Mouse (Mus musculus) kidney, embryonic 14.5 days (tissue): ENCODE measurements around the gene Sirt2. TPM values are rescaled to one million over a fixed set of nuclear protein-coding genes. Genes with fewer than 3 reads are reported as not detected.

ENCODE experiments used
- ATAC-seq: fragments of 200-750 bp; cut with Nextera tagmentation; 2 replicates; pipeline ENCODE4 v1.8.0; 2017; ENCODE audit warnings: moderate number of reproducible peaks, mild to moderate bottlenecking, moderate TSS enrichment, moderate library complexity; ENCODE audit not compliant: low FRiP score, low TSS enrichment
- H3K27ac ChIP-seq: fragments of 300-500 bp; sonication (generic); 2 replicates; pipeline ENCODE4 v1.5.1; 2014; ENCODE audit warnings: low read depth, mild to moderate bottlenecking, low read length, moderate library complexity, mixed read lengths
- H3K27me3 ChIP-seq: fragments of 300-500 bp; sonication (generic); 2 replicates; pipeline ENCODE4 v1.6.1; 2014; ENCODE audit warnings: mild to moderate bottlenecking, low read length; ENCODE audit not compliant: control insufficient read depth, insufficient read depth
- H3K36me3 ChIP-seq: fragments of 300-500 bp; sonication (generic); 2 replicates; pipeline ENCODE4 v1.6.1; 2014; ENCODE audit warnings: low read length, mixed read lengths; ENCODE audit not compliant: control insufficient read depth, insufficient read depth
- H3K4me1 ChIP-seq: fragments of 300-500 bp; sonication (generic); 2 replicates; pipeline ENCODE4 v1.6.1; 2014; ENCODE audit warnings: low read length, mixed read lengths; ENCODE audit not compliant: control insufficient read depth, insufficient read depth
- H3K4me2 ChIP-seq: fragments of 300-500 bp; sonication (generic); replicated peaks from 2 replicates; pipeline ENCODE4 v1.6.1; 2014; ENCODE audit warnings: low read depth, mild to moderate bottlenecking, low read length
- H3K4me3 ChIP-seq: fragments of 300-500 bp; sonication (generic); 2 replicates; pipeline ENCODE4 v1.5.1; 2014; ENCODE audit warnings: mild to moderate bottlenecking, low read length
- H3K9ac ChIP-seq: fragments of 300-500 bp; sonication (generic); 2 replicates; pipeline ENCODE4 v1.6.1; 2014; ENCODE audit warnings: low read depth, mild to moderate bottlenecking, low read length, moderate library complexity
- H3K9me3 ChIP-seq: fragments of 300-500 bp; sonication (generic); 2 replicates; pipeline ENCODE4 v1.6.1; 2016; ENCODE audit warnings: low read length; ENCODE audit not compliant: control insufficient read depth
- WGBS: fragments of 180-500 bp; shearing (Covaris S2); extraction: QIAGEN DNeasy Blood & Tissue Kit; methylation state at CpG from one replicate; pipeline ENCODE4 v1.1.7; 2014; 5-methylcytosine and 5-hydroxymethylcytosine counted together
- polyA plus RNA-seq: library from polyadenylated mRNA; unstranded; fragments of >200 nt; fragmentation: Nextera tagmentation; extraction: Ambion mirVana; gene quantifications from 2 replicates; pipeline ENCODE4 v1.2.1, GENCODE M21; 2014

The Sirt2 gene
- polyA plus RNA-seq, 1 experiment from 2014 or later, result 56.7 TPM

DNA sequence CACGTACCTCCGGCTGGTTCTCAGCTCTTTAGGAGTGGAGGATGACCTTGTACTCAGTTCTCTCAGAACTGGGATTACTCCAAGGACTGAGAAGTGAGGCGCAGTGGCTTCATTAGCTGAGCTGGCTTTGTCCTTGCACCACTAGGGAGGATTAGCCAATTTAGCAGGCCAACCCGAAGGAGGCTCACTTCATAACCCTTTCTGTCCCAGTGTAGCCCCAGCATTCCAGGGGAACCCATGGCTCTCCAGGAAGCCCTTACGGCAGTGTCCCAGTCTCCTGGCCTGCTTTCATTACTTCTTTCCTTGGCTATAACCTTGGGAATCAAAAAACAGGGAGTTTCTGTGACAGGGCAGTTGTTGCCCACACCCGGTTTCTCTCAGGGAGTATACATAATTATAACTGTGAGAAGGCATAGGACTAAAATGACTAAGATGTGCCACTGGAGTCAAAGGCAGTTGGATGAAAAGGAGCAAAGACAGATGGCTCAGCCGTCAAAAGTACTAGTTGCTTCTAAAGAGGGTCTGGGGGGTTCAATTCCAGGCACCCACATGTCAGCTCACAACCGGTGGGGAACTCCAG is 41.2 kb downstream of the Sirt2 start:
- Histone ChIP-seq H3K4me3 (peak overlapping the region; percentile 80), H3K4me2 (peak overlapping the region; percentile 79), H3K9me3 (no peaks in the 10 kb centered on the region), H3K27me3 (no peaks in the 10 kb centered on the region), H3K4me1 (peaks cover 31% of the 10 kb centered on the region), H3K9ac (peak overlapping the region; percentile 93; the same call in 1 of the 2 replicates), H3K36me3 (peaks cover 10% of the 10 kb centered on the region), H3K27ac (peak overlapping the region; percentile 100)
- 41% methylated on average over 7 of the region's 8 CpGs for WGBS
- no peak for ATAC-seq

DNA sequence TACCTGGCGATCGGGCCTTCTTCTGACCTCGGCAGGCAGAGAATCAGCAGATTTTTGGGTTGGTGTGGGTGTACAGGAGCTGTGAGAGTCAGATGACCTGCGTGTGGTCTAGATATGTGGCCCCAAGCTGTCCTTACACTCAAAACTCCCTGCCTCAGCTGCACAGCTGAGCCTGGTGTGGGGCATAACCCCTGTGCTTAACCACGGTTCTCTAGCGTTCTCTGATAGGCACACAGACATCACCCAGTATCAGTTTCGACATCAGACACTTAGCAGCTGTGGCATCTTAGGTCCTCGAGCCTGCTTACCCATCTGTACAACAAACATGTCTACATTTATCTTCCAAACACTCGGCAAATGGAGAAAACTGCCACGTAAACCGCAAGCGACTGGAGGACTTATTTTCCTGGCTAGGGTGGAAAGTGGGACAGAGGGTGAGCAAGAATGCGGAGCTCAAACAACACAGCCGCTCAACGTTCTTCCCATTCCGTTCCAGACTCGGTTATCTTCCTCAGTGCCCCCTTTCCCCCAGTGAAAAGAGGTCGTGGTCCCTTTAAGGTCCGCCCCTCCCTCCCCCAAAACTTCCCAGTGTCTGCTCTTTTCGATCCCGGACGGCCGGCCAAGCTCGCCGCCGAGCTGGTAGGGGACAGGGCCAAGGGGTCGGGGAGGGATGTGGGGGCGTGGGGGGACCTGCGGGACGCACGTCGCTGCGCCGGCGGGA is 41.8 kb downstream of the Sirt2 start, which contains the start of gene Hnrnpl:
Gene Hnrnpl (plus strand): TSS at position 321 of the 721 bp plus-strand sequence.
- H3K36me3 ChIP-seq, result peaks cover 17% of the 10 kb centered on the region
- H3K9ac ChIP-seq, result peak within 1 kb of the TSS; percentile 93
- peak within 1 kb of the TSS; percentile 80 for H3K4me3 ChIP-seq
- H3K27ac ChIP-seq, result peak within 1 kb of the TSS; percentile 100
- no peaks in the 10 kb centered on the region for H3K27me3 ChIP-seq
- no peaks in the 10 kb centered on the region for H3K9me3 ChIP-seq
- H3K4me1 ChIP-seq, result peaks cover 31% of the 10 kb centered on the region
- whole genome bisulfite sequencing, result 3% methylated on average over 35 of the region's 35 CpGs
- peak within 1 kb of the TSS; percentile 79 for H3K4me2 ChIP-seq
- peak; percentile 18 for ATAC-seq

DNA sequence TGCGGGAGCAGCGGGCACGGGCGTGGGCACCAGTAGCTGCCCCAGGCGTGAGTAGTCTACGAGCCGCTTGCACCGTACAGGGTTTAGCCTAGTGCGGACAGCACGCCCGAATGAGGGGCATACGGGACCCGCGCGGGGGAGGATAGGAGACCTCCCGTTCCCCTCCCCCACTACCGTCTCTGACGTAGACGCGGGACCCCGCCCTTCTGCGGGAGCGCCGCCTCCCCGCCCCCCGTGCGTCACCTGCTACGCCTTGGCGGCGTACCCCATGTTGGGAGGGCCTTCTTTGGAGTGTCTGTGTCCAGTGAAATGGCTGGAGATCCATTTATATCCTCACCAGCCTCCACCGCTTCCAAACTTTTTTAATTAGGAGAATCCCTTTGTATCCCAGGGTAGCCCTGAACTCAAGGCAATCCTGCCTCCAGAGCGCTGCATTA is 42.4 kb downstream of the Sirt2 start:
- H3K27me3 ChIP-seq, result no peaks in the 10 kb centered on the region
- peak overlapping the region; percentile 79 for H3K4me2 ChIP-seq
- ATAC-seq, result peak; percentile 75
- under 1% methylated on average over 30 of the region's 32 CpGs for WGBS
- peak overlapping the region; percentile 80 for H3K4me3 ChIP-seq
- peaks cover 23% of the 10 kb centered on the region for H3K36me3 ChIP-seq
- peaks cover 31% of the 10 kb centered on the region for H3K4me1 ChIP-seq
- no peaks in the 10 kb centered on the region for H3K9me3 ChIP-seq
- peak overlapping the region; percentile 100 for H3K27ac ChIP-seq
- H3K9ac ChIP-seq, result peak overlapping the region; percentile 93

DNA sequence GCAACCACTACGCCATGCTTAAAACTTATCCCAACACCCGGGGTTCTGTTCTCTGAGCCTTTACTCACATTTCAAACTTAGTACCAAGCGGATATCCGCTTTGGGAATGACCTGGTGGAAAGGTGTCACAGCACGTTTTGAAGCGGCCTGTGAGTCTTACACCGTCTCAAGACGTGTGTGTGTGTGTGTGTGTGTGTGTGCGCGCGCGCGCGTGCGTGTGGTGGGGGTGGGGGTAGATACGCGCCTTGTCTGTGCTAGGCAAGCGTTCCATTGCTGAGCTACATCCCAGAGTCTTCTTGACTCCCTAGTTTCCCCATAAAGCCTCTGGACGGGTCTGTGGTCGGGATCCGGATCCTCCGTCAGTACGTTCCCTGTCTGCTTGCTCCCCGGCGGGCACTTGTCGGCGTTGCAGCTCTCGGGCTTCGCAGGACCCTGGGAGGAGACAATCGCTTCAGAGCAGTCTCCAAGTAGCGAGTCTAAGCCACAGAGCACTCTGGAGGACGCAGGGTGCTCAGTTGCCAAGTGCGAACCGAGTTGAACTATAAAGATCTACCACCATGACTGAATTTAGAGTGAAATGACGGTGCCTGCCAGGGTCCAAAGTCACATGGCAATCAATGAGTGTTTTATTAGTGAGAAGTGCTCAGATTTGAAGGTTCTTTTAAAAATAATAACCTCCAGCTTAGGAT is 43.0 kb downstream of the Sirt2 start:
- Histone ChIP-seq H3K4me1 (peaks cover 32% of the 10 kb centered on the region), H3K4me3 (peak overlapping the region; percentile 80), H3K27me3 (no peaks in the 10 kb centered on the region), H3K9ac (peak overlapping the region; percentile 93), H3K4me2 (peak overlapping the region; percentile 79), H3K27ac (peak overlapping the region; percentile 100), H3K9me3 (no peaks in the 10 kb centered on the region), H3K36me3 (peaks cover 28% of the 10 kb centered on the region)
- under 1% methylated on average over 35 of the region's 35 CpGs for WGBS
- peak; percentile 9 for ATAC-seq

DNA sequence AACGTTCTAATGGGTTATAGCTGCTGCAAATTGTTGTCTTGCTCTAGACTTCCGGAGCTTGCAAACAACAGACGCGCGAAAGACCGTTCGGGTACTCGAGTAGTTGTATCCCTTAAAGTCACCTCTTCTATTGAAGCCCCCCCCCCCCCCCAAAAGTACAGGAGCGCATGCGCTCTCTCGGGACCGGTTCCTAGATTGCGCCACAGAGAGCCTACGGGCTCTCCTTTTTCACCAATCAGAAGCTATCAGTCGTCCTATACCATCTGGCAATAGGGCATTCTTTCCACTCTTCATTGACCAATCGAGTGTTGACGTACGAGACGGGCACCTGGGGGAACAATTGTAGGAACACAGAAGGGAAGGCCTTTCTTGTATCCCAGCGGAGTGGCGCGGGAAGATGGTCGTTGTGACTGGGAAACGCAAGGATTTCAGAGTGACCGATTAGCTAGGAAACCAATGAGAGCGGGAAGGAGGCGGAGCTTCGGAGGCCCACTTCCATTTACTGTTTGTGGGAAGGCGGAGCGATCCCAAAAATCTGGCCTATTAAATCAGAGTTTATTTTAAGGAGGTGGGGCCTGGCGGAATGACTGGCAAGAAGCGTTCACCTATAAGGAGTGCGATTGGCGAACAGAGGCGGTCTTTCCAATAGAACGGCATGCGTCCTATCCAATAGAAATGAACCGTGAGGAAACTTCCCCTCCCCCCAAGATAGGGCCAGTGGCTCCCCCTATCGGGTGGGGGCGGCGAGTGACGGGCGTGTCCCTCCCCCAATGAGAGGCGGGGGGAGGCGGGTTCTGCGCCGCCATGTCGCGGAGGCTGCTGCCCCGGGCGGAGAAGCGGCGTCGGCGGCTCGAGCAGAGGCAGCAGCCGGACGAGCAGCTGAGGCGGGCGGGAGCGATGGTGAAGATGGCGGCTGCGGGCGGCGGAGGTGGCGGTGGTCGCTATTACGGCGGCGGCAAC is 43.9 kb downstream of the Sirt2 start:
- no peaks in the 10 kb centered on the region for H3K9me3 ChIP-seq
- peak; percentile 91 for ATAC-seq
- peak overlapping the region; percentile 91 for H3K4me3 ChIP-seq
- peaks cover 38% of the 10 kb centered on the region for H3K4me1 ChIP-seq
- peaks cover 37% of the 10 kb centered on the region for H3K36me3 ChIP-seq
- peak overlapping the region; percentile 79 for H3K4me2 ChIP-seq
- peak overlapping the region; percentile 99 for H3K9ac ChIP-seq
- peak overlapping the region; percentile 100 for H3K27ac ChIP-seq
- WGBS, result under 1% methylated on average over 69 of the region's 70 CpGs
- H3K27me3 ChIP-seq, result no peaks in the 10 kb centered on the region

DNA sequence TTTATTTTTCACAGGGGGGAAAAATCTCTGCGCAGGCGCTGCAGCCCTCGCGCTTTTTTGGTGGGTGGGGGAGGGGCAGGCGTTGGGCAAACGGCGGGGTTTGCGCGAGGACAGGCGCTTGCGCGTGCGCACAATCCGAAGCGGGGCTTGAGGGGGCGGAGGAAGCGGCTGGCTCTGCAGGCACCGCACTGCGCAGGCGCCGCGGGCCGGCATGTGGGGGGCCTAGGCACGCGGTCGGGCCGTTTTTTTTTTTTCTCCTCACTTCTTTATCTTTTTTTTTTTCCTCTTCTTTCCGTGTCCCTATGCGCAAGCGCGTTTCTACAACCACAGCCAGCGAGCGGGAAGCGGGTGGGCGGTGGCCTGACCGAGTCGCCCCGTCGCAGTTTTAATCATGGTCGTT is 44.7 kb downstream of the Sirt2 start:
- Histone ChIP-seq H3K36me3 (peaks cover 45% of the 10 kb centered on the region), H3K9ac (peak overlapping the region; percentile 99), H3K4me2 (peak overlapping the region; percentile 91), H3K27ac (peak overlapping the region; percentile 99), H3K27me3 (no peaks in the 10 kb centered on the region), H3K4me3 (peak overlapping the region; percentile 91), H3K9me3 (no peaks in the 10 kb centered on the region), H3K4me1 (peaks cover 41% of the 10 kb centered on the region)
- peak; percentile 44 for ATAC-seq
- under 1% methylated on average over 38 of the region's 40 CpGs for WGBS

DNA sequence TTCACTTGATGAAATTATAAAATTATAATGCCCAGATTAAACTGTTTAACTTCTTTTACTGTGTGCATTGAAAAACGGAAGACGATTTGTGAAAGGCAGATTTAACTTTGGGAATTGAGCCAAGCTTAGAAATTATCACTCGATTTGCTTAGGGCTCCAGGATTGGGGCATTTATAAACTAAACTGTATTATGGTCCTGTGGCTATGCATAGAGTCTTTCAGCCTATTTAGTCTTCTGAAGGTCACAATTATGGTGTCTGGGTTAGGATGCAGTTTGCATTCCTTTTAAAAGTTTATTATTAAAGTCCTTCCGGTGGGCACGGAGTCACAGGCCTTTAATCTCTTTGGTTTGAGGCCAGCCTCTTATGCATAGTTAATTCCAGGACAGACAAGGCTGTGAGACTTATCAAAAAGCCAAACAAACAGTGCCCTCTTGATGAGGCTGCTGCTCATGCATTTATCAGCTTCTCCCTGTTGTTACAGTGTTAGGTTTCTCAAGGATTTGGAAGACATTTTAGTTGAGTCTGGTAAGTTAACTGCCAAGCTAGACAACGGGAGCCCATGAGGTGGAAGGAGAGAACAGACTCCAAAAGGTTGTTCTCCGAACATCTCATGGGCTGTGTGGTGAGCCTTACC is 45.2 kb downstream of the Sirt2 start:
- H3K4me1 ChIP-seq, result peaks cover 45% of the 10 kb centered on the region
- peak overlapping the region; percentile 99 for H3K9ac ChIP-seq
- peaks cover 51% of the 10 kb centered on the region for H3K36me3 ChIP-seq
- H3K27me3 ChIP-seq, result no peaks in the 10 kb centered on the region
- ATAC-seq, result no peak
- H3K4me3 ChIP-seq, result peak overlapping the region; percentile 91
- peak overlapping the region; percentile 99 for H3K27ac ChIP-seq
- no peaks in the 10 kb centered on the region for H3K9me3 ChIP-seq
- peak overlapping the region; percentile 91 for H3K4me2 ChIP-seq
- WGBS, result 4% methylated on average over 7 of the region's 7 CpGs

DNA sequence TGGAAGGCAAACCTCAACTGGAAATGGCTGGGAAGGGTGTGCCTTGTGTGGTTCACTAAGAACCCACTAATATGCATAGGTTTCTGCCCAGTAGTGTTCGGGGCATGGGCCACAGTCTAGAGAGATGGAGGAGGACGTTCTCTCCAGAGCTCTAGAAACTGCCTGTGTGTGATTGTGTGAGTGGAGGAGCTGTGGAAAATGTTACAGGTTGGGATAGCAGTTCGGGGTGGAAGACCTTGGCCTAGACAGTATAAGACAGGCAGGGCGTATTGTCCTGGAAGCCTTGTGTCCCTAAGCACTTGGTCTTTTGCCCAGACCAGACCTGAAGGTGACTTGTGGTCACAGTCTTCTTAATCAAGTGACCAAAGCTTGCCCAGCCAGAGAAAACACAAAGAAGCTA is 45.9 kb downstream of the Sirt2 start:
- no peak for ATAC-seq
- no peak overlapping the region for H3K27ac ChIP-seq
- H3K4me2 ChIP-seq, result peak overlapping the region; percentile 91
- H3K36me3 ChIP-seq, result peaks cover 57% of the 10 kb centered on the region
- H3K9ac ChIP-seq, result peak overlapping the region; percentile 99
- WGBS, result 60% methylated on average over 4 of the region's 4 CpGs
- H3K4me3 ChIP-seq, result peak overlapping the region; percentile 91
- no peaks in the 10 kb centered on the region for H3K27me3 ChIP-seq
- H3K4me1 ChIP-seq, result peaks cover 49% of the 10 kb centered on the region
- H3K9me3 ChIP-seq, result no peaks in the 10 kb centered on the region
